Mouse (Mus musculus) embryo, embryonic 11 days (tissue): Measurements from ENCODE around the gene Mrgpra9.
"Not testable (repeated sequence)": the region's sequence is repeated elsewhere in the genome, so short reads cannot be mapped to it uniquely, and the experiment has no call there.

Source experiments
- DNase-seq: peaks from one replicate; pipeline ENCODE4 v3.0.0-alpha.2; 2015

Gene Mrgpra9

DNA sequence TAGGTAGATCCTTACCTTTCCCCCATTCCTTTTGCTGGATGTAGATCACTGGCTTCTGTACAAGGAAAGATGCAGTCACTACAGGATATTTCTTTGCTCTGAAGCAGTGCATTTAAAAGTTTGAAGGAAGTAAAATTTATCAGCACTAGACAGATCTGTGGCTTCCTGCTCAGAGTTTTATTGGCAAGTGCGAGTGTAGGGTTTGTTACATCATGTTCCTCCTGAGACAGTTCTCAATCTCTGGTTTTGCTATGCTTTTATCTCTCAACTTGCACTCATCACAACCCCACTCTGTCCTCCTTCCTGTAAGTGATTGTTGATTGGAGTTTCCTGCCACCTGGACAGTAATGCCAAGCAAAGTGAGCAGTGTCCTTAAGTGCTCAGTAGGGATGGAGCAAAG is at the start of gene Mrgpra9:
TSS of gene Mrgpra9 (minus strand) at position 79 of the 400 bp plus-strand sequence.
- DNase-seq, result no peak

DNA sequence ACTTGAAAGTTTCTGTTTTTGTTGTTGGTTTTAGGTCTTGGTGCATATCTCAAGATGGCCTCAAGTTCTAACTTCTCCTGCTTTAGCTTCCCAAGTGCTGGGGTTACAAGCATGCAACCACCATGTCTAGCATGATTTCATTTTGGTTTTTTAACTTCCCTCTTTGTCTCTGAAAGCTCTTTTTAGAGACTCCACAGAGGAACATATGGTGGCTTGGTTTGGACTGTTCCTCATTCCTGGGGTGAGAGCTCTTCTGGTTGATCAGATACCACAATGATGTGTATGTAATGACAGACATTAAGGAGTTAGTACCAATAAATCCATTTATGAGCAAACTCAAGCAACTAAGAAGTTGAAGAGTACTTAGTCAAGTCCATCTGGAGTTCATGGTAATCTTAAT is 47.0 kb upstream of the Mrgpra9 start:
- DNase-seq, result not testable (repeated sequence)

DNA sequence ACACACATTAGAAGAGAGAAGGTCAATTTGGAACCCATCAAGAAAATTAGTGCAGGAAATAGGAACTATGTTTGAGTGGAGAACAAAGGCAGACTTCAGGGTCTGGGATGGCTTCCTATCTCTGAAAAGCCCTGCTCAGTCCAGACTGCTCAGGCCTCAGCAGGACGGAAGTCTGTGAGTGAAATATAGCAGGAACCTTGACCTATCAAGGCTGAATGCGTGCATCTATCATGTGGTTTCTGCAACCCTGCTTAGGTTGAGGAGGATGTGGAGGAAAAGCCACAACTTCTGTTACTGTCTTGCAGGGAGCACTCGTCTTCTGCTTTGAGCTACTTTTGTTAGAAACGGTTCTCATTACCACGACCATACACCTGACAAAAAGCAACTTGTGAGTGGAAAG is 18.9 kb upstream of the Mrgpra9 start:
- not testable (repeated sequence) for DNase-seq

DNA sequence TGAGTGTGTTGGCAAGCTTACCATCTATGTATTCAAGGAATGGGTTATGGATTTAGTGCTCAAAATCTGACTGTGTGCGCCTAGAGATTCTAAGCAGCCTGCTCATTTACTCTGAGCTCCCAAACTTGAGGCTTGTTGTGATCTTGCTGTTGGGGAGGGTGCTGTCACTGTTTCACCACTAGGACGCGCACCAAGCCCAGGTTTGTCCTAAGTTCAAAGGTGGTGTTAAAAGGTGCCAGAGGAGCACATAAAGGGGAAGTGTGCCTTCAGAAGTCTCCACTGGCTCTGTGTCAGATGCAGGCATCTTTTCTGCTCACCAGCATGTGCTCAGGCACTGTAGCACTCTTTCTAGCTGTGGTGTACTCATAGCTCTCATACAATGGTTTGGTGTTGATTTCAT is 8.0 kb downstream of the Mrgpra9 start:
- no peak for DNase-seq

DNA sequence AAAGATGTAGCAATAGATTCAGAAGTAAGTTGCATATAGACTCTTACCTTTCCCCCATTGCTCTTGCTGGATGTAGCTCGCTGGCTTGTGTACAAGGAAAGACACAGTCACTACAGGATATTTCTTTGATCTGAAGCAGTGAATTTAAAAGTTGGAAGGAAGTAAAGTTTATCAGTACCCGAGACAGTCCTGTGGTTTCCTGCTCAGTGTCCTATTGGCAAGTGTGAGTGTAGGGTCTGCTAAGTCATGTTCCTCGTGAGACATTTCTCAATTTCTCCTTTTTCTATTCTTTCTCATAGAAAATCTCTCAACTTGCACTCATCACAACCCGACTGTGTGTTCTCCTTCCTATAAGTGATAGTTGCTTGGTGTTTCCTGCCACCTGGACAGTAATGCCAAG is 47.8 kb downstream of the Mrgpra9 start, which contains the start of gene Mrgpra6:
TSS of gene Mrgpra6 (minus strand) at position 91 of the 400 bp plus-strand sequence.
- DNase-seq, result no peak

DNA sequence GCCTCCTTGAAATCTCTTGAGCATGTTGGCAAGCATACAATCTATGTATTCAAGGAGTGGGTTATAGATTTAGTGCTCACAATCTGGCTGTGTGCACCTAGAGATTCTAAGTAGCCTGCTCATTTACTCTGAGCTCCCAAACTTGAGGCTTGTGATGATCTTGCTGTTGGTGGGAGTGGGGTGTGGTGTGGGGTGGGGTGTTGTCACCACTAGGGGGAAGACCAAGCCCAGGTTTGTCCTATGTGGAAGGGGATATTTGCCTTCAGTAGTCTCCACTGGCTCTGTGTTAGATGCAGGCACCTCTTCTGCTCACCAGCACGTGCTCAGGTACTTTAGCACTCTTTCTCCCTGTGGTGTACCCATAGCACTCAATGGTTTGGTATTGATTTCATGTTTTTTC is 57.4 kb downstream of the Mrgpra9 start:
- no peak for DNase-seq
